Mouse (Mus musculus) mouse trophoblast stem cell (cell line): ENCODE data around the gene Hmga1.

Experiments
- in situ Hi-C, 2 experiments: fragments of 300-500 bp; cut with MseI, MboI; formaldehyde crosslinking; loops; 2 replicates in 1 of 2; 3 replicates in 1 of 2; pipeline ENCODE4 v1.15.1; 2025

Hmga1 gene

DNA sequence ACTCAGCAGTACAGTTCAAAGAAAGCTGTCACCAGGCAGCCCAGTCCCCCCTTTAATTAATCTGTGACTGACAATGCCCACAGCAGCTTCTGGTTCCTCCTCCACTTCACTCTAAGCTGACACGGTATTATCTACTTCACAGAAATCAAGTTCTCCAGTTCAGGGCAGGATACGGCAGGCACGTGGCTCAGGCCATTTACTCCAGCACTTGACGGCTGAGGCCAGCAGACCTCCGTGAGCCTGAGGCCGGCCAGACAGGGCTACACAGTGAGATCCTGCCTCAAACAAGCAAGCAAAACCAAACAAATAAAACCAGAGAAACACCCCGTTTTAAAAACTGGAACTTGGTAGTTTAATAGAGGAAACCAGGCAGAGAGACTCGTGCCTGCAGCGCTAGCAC, 30.4 kb downstream of the Hmga1 start:
- in situ Hi-C loops: no loop called here

- in situ Hi-C loops: no loop called here
Observed at GRCm38 (mm10) chr17:27587252-27587651, 31.0 kb downstream of the Hmga1 start.

DNA sequence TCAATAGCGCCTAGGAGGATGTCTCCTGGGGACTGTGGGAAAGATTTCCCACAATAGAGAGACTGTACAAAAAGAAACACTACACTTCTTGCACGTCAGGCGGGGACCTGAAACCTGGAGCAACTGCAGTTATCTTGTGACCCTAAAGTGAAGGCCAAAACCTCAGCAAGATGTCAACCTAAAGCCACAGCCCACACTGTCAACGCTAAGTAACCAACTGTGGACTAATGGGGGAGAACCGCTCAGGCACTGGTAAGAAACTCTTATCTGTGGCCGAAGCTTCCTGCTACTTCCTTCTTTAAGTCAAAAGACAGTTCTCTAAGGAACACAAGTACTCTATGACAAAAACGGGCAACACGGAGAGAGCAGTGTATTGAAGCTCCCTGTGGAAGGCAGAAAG, 31.9 kb downstream of the Hmga1 start:
- in situ Hi-C loops: no loop called here

GRCm38 (mm10) chr17:27591826-27592564, 35.7 kb downstream of the Hmga1 start:
- in situ Hi-C loops: loop anchor here in 1 of 2 experiments (10.0 kb wide), 1 partner anchor 57 kb away; no protein-coding TSS in a partner anchor

- in situ Hi-C loops: loop anchor here in 1 of 2 experiments (10.0 kb wide), 1 partner anchor 58 kb away; no protein-coding TSS in a partner anchor
Observed at GRCm38 (mm10) chr17:27592565-27592910, 36.2 kb downstream of the Hmga1 start.

DNA sequence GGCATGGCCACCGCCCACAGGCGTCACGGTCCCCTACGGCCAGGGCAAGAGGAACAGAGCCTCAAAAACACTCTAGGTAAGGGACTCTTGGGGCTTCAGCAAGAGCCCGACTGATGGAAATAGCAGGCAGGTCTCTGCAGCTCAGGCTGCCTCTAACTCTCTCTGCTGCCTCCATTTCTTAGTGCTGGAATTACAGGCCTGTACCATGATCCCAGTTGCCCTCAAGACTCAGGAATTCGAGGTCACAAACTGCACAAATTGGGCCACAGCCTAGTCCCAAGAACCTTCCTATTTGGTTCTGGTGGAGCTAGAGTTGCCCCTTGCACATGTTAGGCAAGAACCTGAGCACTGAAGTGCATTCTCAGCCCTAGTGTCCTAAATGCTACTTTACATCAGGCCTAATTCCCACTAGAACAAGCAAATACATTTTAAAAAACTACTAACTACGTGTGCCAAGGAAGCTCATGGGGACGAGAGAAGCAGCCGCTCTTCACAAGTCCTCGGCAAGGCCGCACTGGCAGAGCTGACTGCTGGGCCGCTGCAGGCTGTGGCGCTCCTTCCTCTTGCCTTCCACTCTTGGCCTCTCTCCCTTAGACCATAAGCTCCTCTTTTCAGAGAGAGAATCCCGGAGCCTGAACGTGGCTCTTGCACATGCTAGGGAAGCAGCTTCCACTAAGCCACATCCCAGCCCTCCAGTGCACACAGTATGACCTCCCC, 39.5 kb downstream of the Hmga1 start:
- in situ Hi-C loops: loop anchor here in 1 of 2 experiments (10.0 kb wide), 1 partner anchor 61 kb away; no protein-coding TSS in a partner anchor

GRCm38 (mm10) chr17:27596376-27597190, 40.3 kb downstream of the Hmga1 start:
- in situ Hi-C loops: loop anchor here in 1 of 2 experiments (10.0 kb wide), 1 partner anchor 62 kb away; no protein-coding TSS in a partner anchor

- in situ Hi-C loops: no loop called here
Observed at GRCm38 (mm10) chr17:27600286-27600685, 44.0 kb downstream of the Hmga1 start.

DNA sequence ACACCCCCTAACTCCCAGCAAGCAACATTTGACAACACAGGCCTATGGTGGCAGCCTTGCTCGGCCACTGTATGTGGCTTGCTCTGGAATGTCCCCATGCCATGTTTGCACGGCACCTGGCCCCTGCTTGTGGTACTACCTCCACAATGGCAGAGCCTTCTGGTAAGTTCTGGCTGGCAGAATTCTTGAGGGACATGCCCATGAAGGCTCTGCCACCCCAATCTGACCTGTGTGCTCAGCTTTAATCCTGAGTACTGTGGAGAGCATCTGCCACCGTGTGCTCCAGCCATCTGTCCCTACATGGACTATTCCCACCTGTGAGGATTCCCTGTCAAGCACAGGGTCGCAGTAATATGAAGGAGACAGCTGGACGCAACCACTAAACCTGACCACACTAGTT, 44.6 kb downstream of the Hmga1 start:
- in situ Hi-C loops: no loop called here

DNA sequence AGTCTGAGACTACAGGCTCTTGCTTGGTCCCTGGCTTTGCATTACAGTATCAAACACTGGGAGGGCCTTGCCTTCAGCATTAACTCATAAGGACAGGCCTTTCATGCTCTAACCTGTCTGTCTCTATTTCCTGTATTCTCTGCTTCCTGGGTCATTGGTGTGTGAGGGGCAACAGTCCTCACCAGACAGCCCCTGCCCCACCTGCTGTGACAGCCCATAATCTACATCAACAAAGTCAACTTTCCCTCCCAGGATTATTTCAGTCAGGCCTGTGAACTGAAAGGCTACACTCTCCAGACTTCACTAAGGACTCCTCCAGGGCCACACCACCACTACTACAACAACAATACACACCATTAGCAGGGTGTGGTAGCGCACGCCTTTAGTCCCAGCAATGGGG, 46.7 kb downstream of the Hmga1 start:
- in situ Hi-C loops: no loop called here

GRCm38 (mm10) chr17:27603522-27604234, 47.4 kb downstream of the Hmga1 start:
- in situ Hi-C loops: no loop called here

- in situ Hi-C loops: no loop called here
Observed at GRCm38 (mm10) chr17:27609576-27609975, 53.3 kb downstream of the Hmga1 start.

DNA sequence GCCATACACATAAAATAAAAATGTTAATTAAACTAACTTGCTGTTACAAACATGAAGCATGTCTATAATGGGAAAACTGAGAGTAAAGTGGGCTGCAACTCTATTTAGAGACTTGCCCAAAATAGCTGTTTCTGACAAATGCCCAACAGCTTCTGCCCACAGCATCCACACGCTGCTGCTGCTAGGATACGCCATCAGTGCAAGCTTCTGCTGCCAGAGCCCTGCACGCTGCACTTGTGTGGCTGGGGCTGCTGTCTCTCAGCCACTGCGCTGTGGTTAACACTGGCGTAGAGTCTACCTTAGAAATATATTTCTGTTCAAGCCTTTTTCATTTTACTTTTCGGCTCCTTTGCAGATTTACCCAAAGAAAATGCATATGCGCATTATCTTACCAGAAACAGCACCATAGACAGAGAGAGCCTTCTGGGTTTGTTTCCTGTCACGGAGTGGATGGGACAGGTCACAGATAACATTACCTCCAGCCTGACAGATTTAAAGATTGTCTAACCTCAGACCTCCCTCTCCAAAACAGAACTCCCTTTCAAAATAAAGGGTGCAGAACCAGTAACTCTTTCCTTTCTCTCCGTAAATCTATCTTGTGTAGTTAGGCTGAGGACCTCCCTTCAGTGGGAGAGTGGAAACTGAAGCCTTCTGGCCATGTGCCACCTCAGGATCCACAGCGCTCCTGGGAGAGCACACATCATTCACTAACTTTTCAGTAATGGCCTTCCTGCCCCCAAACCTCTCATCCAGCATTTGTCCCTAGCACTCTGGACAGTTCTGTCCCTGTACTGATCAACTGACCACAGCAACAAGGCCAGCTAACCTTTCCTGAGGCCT, 54.6 kb downstream of the Hmga1 start:
- in situ Hi-C loops: no loop called here

DNA sequence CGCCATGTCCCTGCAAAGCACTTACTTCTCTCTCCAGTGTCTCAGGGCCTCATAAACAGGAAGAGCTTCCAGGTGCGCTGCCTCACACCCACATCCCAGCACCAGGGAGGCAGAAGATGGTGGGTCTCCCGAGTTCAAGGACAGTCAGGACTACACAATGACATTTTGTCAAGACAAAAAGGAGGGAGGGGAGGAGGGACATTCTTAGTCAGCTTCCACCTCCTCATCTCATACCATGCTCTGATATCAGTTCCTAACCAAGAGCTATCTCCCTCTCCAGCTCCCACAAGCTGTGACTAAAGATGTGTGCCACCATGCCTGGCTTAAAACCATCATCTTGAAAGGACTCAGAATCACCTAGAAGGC, 55.2 kb downstream of the Hmga1 start:
- in situ Hi-C loops: no loop called here

DNA sequence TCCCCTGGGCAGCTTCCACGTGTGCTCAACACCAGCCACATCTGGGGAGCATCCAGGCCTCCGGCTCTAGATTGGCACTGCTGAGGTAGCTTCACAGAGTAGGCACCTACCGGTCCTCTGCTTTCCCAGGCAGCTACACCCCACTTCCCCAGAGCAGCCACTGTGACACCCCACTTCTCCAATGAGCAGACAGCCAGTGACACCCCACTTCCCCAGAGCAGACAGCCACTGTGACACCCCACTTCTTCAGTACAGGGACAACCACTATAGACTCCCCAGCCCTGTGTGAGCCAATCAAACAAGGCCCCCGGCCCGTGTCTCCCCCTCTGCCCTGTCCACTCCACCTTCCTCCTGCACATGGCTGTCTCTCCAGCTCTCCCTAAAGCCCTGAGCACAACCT, 55.7 kb downstream of the Hmga1 start:
- in situ Hi-C loops: no loop called here

GRCm38 (mm10) chr17:27613016-27613415, 56.7 kb downstream of the Hmga1 start:
- in situ Hi-C loops: no loop called here
